Mouse (Mus musculus): ENCODE measurements around the gene Med26. TPM values are rescaled to one million over a fixed set of nuclear protein-coding genes. Genes with fewer than 3 reads are reported as not detected.

Med26 gene
- 11.2 and 16.7 TPM in 2 replicates for polyA plus RNA-seq (2012; rRNA removed)

DNA sequence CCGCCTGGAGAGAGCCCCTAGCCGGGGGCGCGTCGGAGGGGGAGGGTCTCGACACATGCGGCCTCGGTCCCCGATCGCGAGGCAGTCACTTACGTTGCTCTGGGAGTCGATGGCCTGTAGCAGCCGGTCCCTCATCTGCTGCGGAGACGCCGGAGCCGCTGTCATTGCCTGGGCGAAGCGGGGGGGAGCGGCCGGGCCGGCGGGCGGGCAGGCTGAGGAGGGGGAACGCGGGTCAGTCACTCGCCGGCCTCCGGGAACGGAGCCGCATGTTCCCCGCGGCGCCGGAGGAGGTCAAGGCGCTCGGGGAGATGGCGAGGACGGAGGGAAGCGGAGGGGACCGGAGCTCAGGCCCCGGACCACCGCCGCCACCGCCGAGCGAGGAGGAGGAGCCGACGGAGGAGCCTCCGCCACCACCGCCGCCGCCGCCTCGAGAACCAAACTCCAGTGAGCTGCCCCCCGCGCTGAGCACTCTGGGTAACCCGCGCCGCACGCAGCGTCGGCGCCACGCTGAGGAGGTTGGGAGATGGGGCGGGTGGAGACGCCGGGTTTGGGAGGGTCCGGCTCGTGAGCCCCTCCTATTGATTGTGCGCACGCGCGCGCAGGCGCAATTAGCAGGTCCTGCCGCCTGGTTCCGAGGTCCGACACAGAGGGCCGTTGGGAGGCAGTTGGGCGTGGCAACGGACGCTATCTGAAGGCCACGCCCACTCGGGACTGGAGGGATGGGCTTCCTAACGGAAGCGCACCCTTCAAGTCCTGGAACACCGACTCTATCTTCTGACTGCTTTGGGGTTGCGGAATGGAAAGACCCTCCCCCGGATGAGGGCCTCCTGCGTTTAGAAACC, at the start of gene Med26:
Gene Med26, minus strand, starts transcription at position 469 of the 842 bp plus-strand sequence.
- under 1% methylated on average over 92 of the region's 92 CpGs for WGBS
- peak; percentile 93 to 97 for DNase-seq (ENCODE audit: low read depth in 1 of 2, low spot score in 2 of 2)
- Histone ChIP-seq H3K4me3 (ENCODE audit: extremely low read depth, insufficient read depth, insufficient read length) (peak within 1 kb of the TSS; percentile 65), H3K4me1 (ENCODE audit: control insufficient read depth, insufficient read depth, insufficient read length) (peaks cover 11% of the 10 kb centered on the region), H3K36me3 (ENCODE audit: control insufficient read depth, insufficient read depth, low read length) (no peaks in the 10 kb centered on the region), H3K27ac (ENCODE audit: insufficient read depth, low read length) (peak within 1 kb of the TSS; percentile 62), H3K27me3 (ENCODE audit: control insufficient read depth, insufficient read depth, low read length) (no peaks in the 10 kb centered on the region)
- TF ChIP-seq POLR2A (IDR thresholded peaks at IDR 0.05; ENCODE audit: low read depth, low read length) (no peak; the same call in 1 of the 2 replicates), CTCF (IDR thresholded peaks at IDR 0.05; ENCODE audit: extremely low read depth, insufficient read depth, insufficient read length, insufficient replicate concordance) (no peak)

DNA sequence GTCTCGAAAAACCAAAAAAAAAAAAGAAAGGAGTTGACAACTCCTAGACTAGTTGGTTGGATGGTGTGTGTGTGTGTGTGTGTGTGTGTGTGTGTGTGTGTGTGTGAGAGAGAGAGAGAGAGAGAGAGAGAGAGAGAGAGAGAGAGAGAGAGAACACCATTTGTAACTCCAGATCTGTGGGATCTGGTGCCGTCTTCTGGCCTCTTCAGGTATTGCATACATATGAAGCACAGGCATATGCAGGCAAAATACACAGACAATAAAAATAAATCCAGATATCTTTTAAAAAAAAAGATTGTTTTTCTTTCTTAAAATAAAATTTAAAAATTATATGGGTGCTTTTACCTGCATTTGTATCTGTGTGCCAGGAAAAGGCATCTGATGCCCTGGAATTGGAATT, 42.1 kb upstream of the Med26 start:
- Histone ChIP-seq H3K27me3 (ENCODE audit: control insufficient read depth, insufficient read depth, low read length) (no peaks in the 10 kb centered on the region), H3K4me1 (ENCODE audit: control insufficient read depth, insufficient read depth, insufficient read length) (no peaks in the 10 kb centered on the region), H3K27ac (ENCODE audit: insufficient read depth, low read length) (no peak overlapping the region), H3K4me3 (ENCODE audit: extremely low read depth, insufficient read depth, insufficient read length) (no peak overlapping the region), H3K36me3 (ENCODE audit: control insufficient read depth, insufficient read depth, low read length) (no peaks in the 10 kb centered on the region)
- no peak for TF ChIP-seq CTCF (IDR thresholded peaks at IDR 0.05; ENCODE audit: extremely low read depth, insufficient read depth, insufficient read length, insufficient replicate concordance)
- TF ChIP-seq POLR2A (IDR thresholded peaks at IDR 0.05; ENCODE audit: low read depth, low read length): no peak
- DNase-seq (ENCODE audit: low read depth in 1 of 2, low spot score in 2 of 2): peak in 1 of 2 experiments; percentile 34
- 62% methylated on average over 2 of the region's 2 CpGs for WGBS

DNA sequence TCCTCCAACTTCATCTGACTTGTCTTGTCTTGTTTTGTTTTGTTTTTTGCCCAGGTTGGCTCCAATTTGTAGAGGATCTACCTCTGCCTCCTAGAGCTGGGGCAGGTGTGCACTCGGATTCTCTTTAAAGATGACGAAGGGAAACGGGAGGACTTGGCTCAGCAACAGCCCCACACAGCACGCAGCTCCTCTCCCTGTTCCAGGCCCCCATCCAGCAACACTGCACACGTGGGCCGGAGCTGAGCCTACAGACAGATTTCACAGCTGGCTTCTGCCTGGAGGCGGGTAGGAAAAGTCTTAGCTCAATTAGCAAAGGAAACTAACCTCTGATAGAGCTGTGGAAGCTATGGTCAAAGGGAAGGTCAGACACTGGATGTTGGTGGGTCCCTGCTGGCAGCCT, 41.2 kb upstream of the Med26 start:
- no peak for TF ChIP-seq POLR2A (IDR thresholded peaks at IDR 0.05; ENCODE audit: low read depth, low read length)
- no peak for TF ChIP-seq CTCF (IDR thresholded peaks at IDR 0.05; ENCODE audit: extremely low read depth, insufficient read depth, insufficient read length, insufficient replicate concordance)
- no peaks in the 10 kb centered on the region for H3K36me3 ChIP-seq (ENCODE audit: control insufficient read depth, insufficient read depth, low read length)
- no peak overlapping the region for H3K27ac ChIP-seq (ENCODE audit: insufficient read depth, low read length)
- WGBS: 90% methylated on average over 7 of the region's 7 CpGs
- H3K27me3 ChIP-seq (ENCODE audit: control insufficient read depth, insufficient read depth, low read length): no peaks in the 10 kb centered on the region
- no peaks in the 10 kb centered on the region for H3K4me1 ChIP-seq (ENCODE audit: control insufficient read depth, insufficient read depth, insufficient read length)
- no peak for DNase-seq (ENCODE audit: low read depth in 1 of 2, low spot score in 2 of 2)
- H3K4me3 ChIP-seq (ENCODE audit: extremely low read depth, insufficient read depth, insufficient read length): no peak overlapping the region

DNA sequence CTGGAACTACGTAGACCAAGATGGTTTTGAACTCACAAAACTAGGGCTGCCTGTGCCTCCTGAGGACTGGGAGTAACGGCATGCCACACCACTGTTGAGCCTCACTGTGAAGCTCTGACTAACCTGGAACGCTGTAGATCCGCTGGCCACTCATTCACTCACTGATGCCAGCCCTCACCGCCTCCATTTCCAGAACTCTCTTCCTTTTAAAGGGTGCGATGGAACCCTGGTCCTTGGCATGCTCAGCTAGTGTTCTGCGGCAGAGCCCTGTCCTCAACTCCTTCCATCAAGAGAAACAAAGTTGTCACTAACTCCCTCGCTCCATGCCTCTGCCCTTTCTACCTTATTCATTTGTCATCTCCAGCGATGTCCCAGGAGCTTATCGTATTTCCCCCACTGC, 40.8 kb upstream of the Med26 start:
- Histone ChIP-seq H3K27ac (ENCODE audit: insufficient read depth, low read length) (no peak overlapping the region), H3K4me1 (ENCODE audit: control insufficient read depth, insufficient read depth, insufficient read length) (no peaks in the 10 kb centered on the region), H3K36me3 (ENCODE audit: control insufficient read depth, insufficient read depth, low read length) (no peaks in the 10 kb centered on the region), H3K27me3 (ENCODE audit: control insufficient read depth, insufficient read depth, low read length) (no peaks in the 10 kb centered on the region), H3K4me3 (ENCODE audit: extremely low read depth, insufficient read depth, insufficient read length) (no peak overlapping the region)
- no peak for DNase-seq (ENCODE audit: low read depth in 1 of 2, low spot score in 2 of 2)
- 96% methylated on average over 10 of the region's 10 CpGs for WGBS
- TF ChIP-seq CTCF (IDR thresholded peaks at IDR 0.05; ENCODE audit: extremely low read depth, insufficient read depth, insufficient read length, insufficient replicate concordance) (no peak), POLR2A (IDR thresholded peaks at IDR 0.05; ENCODE audit: low read depth, low read length) (no peak)

DNA sequence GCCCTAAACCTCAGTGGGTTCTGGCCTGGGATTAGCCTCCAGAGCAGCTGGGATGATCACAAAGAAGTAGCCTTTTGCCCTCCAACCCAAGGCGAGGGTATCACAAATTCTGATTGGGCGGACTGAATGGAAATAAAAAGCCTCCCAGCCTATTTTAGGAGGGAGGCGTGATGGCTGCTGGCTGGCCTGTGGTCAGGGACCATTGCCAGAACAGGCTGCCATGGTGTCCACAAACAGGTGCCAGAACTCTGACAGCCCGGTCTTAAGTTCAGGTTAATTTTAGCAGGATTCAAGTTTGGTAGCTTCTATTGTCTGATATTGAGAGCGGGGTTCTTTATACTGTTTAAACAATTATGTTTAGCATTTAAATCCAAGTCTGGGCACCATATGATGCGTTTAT, 39.7 kb upstream of the Med26 start:
- no peak overlapping the region for H3K4me3 ChIP-seq (ENCODE audit: extremely low read depth, insufficient read depth, insufficient read length)
- H3K36me3 ChIP-seq (ENCODE audit: control insufficient read depth, insufficient read depth, low read length): no peaks in the 10 kb centered on the region
- TF ChIP-seq CTCF (IDR thresholded peaks at IDR 0.05; ENCODE audit: extremely low read depth, insufficient read depth, insufficient read length, insufficient replicate concordance) (no peak), POLR2A (IDR thresholded peaks at IDR 0.05; ENCODE audit: low read depth, low read length) (no peak)
- peaks cover 7% of the 10 kb centered on the region; the same call in 1 of the 2 replicates for H3K4me1 ChIP-seq (ENCODE audit: control insufficient read depth, insufficient read depth, insufficient read length)
- no peak for DNase-seq (ENCODE audit: low read depth in 1 of 2, low spot score in 2 of 2)
- no peaks in the 10 kb centered on the region for H3K27me3 ChIP-seq (ENCODE audit: control insufficient read depth, insufficient read depth, low read length)
- no peak overlapping the region for H3K27ac ChIP-seq (ENCODE audit: insufficient read depth, low read length)
- WGBS: 54% methylated on average over 6 of the region's 6 CpGs

DNA sequence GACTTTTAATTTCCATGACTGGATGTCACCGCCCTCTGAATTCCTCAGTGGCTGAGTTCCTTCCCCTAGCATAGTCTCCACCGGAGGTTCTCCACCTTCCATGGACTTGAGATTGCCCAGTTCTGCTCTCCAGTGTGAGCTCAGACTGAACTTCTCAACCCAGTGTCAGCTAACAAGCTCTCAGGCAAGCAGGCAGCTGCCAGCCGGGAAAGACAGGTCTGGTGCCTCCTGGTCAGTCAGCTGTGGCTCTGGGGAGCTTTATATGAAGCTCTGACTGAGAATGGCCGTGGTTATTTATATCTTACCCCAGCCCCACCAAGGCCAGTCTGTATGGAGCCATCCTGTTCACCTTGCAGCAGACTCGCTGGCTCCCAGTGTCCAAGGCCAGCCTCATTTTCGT, 36.3 kb upstream of the Med26 start:
- Histone ChIP-seq H3K27me3 (ENCODE audit: control insufficient read depth, insufficient read depth, low read length) (no peaks in the 10 kb centered on the region), H3K4me1 (ENCODE audit: control insufficient read depth, insufficient read depth, insufficient read length) (peaks cover 9% of the 10 kb centered on the region; the same call in 1 of the 2 replicates), H3K4me3 (ENCODE audit: extremely low read depth, insufficient read depth, insufficient read length) (no peak overlapping the region), H3K27ac (ENCODE audit: insufficient read depth, low read length) (0 out of 2 replicates have a peak overlapping the region, but pooled peaks have one; percentile 16), H3K36me3 (ENCODE audit: control insufficient read depth, insufficient read depth, low read length) (no peaks in the 10 kb centered on the region)
- DNase-seq (ENCODE audit: low read depth in 1 of 2, low spot score in 2 of 2): no peak
- TF ChIP-seq POLR2A (IDR thresholded peaks at IDR 0.05; ENCODE audit: low read depth, low read length) (no peak), CTCF (IDR thresholded peaks at IDR 0.05; ENCODE audit: extremely low read depth, insufficient read depth, insufficient read length, insufficient replicate concordance) (no peak)
- 78% methylated on average over 6 of the region's 6 CpGs for WGBS

Measured in spleen, adult 2 months (tissue).